Mouse (Mus musculus) MEL (cell line): ENCODE measurements around the gene Nop9. TPM values are rescaled to one million over a fixed set of nuclear protein-coding genes. Genes with fewer than 3 reads are reported as not detected.

Experiments used
- DNase-seq: peaks from one replicate; pipeline ENCODE4 v3.0.0; 2011; ENCODE audit warnings: low read depth, low spot score
- H3K27ac ChIP-seq: 2 replicates; pipeline ENCODE4 v1.5.1; 2012; ENCODE audit warnings: low read depth, mild to moderate bottlenecking, control low read depth, low read length, moderate library complexity; ENCODE audit not compliant: control insufficient read depth
- H3K27me3 ChIP-seq, 2 experiments: fragments of 150-350 bp in 1 of 2; sonication (generic) in 1 of 2; 2 replicates each; pipeline ENCODE4 v1.6.1; 2012; ENCODE audit warnings: low read length in 2 of 2, mild to moderate bottlenecking in 2 of 2, improper control_type of control experiment in 1 of 2, moderate library complexity in 1 of 2; ENCODE audit not compliant: insufficient read depth in 2 of 2, control insufficient read depth in 1 of 2
- H3K36me3 ChIP-seq, 2 experiments: 2 replicates each; pipeline ENCODE4 v1.6.1; 2012 to 2014; ENCODE audit warnings: low read length in 2 of 2, improper control_type of control experiment in 1 of 2, inconsistent platforms in 1 of 2, mild to moderate bottlenecking in 1 of 2; ENCODE audit not compliant: insufficient read depth in 2 of 2, control insufficient read depth in 1 of 2
- H3K4me1 ChIP-seq, 2 experiments: fragments of 150-350 bp in 1 of 2; sonication (generic) in 1 of 2; 2 replicates each; pipeline ENCODE4 v1.6.1; 2012; ENCODE audit warnings: low read length in 2 of 2, improper control_type of control experiment in 1 of 2, mild to moderate bottlenecking in 1 of 2; ENCODE audit not compliant: insufficient read depth in 2 of 2, control insufficient read depth in 1 of 2
- H3K4me3 ChIP-seq, 2 experiments: fragments of 150-350 bp in 1 of 2; sonication (generic) in 1 of 2; 2 replicates each; pipeline ENCODE4 v1.5.1; 2012; ENCODE audit warnings: low read depth in 2 of 2, low read length in 2 of 2, mild to moderate bottlenecking in 2 of 2, moderate library complexity in 2 of 2, control low read depth in 1 of 2, improper control_type of control experiment in 1 of 2; ENCODE audit not compliant: control insufficient read depth in 1 of 2, insufficient read depth in 1 of 2
- H3K79me2 ChIP-seq: 2 replicates; pipeline ENCODE4 v1.6.1; 2012; ENCODE audit warnings: mild to moderate bottlenecking, low read length, moderate library complexity; ENCODE audit not compliant: control insufficient read depth, poor library complexity, insufficient read depth
- H3K9ac ChIP-seq: 2 replicates; pipeline ENCODE4 v1.6.1; 2012; ENCODE audit warnings: low read depth, mild to moderate bottlenecking, control low read depth, low read length, moderate library complexity; ENCODE audit not compliant: control insufficient read depth, poor library complexity, severe bottlenecking
- H3K9me3 ChIP-seq: fragments of 150-350 bp; sonication (generic); replicated peaks from 2 replicates; pipeline ENCODE4 v1.6.1; 2012; ENCODE audit warnings: mild to moderate bottlenecking, low read length, improper control_type of control experiment, moderate library complexity; ENCODE audit not compliant: insufficient read depth
- BHLHE40 ChIP-seq: IDR thresholded peaks from 2 replicates; pipeline ENCODE4 v1.6.1; 2012; ENCODE audit warnings: low read depth, mild to moderate bottlenecking, inconsistent platforms, low read length, improper control_type of control experiment, borderline replicate concordance
- CHD2 ChIP-seq: IDR thresholded peaks from 2 replicates; pipeline ENCODE4 v1.6.1; 2011; ENCODE audit warnings: low read length, improper control_type of control experiment
- EP300 ChIP-seq, 2 experiments: IDR thresholded peaks; 2 replicates each; pipeline ENCODE4 v1.6.1; 2011; ENCODE audit warnings: improper control_type of control experiment in 2 of 2, low read length in 2 of 2, low read depth in 1 of 2, mild to moderate bottlenecking in 1 of 2
- ETS1 ChIP-seq: IDR thresholded peaks from 2 replicates; pipeline ENCODE4 v1.6.1; 2012; ENCODE audit warnings: low read depth, mild to moderate bottlenecking, inconsistent platforms, low read length, improper control_type of control experiment, moderate library complexity
- GABPA ChIP-seq: IDR thresholded peaks from 2 replicates; pipeline ENCODE4 v1.6.1; 2012; ENCODE audit warnings: low read depth, mild to moderate bottlenecking, inconsistent platforms, low read length, improper control_type of control experiment, moderate library complexity
- MAZ ChIP-seq: IDR thresholded peaks from 2 replicates; pipeline ENCODE4 v1.6.1; 2012; ENCODE audit warnings: low read depth, mild to moderate bottlenecking, inconsistent platforms, low read length, improper control_type of control experiment
- MXI1 ChIP-seq: IDR thresholded peaks from 2 replicates; pipeline ENCODE4 v1.6.1; 2011; ENCODE audit warnings: mild to moderate bottlenecking, low read depth, low read length, improper control_type of control experiment
- MYC ChIP-seq: IDR thresholded peaks from 2 replicates; pipeline ENCODE4 v1.6.1; 2011; ENCODE audit warnings: low read depth, mild to moderate bottlenecking, low read length, improper control_type of control experiment, moderate library complexity
- NELFE ChIP-seq: IDR thresholded peaks from 2 replicates; pipeline ENCODE4 v1.6.1; 2011; ENCODE audit warnings: low read depth, low read length, improper control_type of control experiment
- POLR2A ChIP-seq, 2 experiments: IDR thresholded peaks; 2 replicates each; pipeline ENCODE4 v1.6.1; 2011 to 2012; ENCODE audit warnings: low read length in 2 of 2, mild to moderate bottlenecking in 2 of 2, control low read depth in 1 of 2, improper control_type of control experiment in 1 of 2, low read depth in 1 of 2, moderate library complexity in 1 of 2; ENCODE audit not compliant: control insufficient read depth in 1 of 2, insufficient read depth in 1 of 2, poor library complexity in 1 of 2
- RAD21 ChIP-seq: IDR thresholded peaks from 2 replicates; pipeline ENCODE4 v1.6.1; 2011; ENCODE audit warnings: mild to moderate bottlenecking, low read depth, low read length, improper control_type of control experiment
- SIN3A ChIP-seq: IDR thresholded peaks from 2 replicates; pipeline ENCODE4 v1.6.1; 2012; ENCODE audit warnings: low read length, improper control_type of control experiment, inconsistent platforms
- SMC3 ChIP-seq: IDR thresholded peaks from 2 replicates; pipeline ENCODE4 v1.6.1; 2011; ENCODE audit warnings: low read depth, low read length, improper control_type of control experiment
- TCF12 ChIP-seq: IDR thresholded peaks from 2 replicates; pipeline ENCODE4 v1.6.1; 2014; ENCODE audit warnings: low read depth, mild to moderate bottlenecking, inconsistent platforms, low read length, improper control_type of control experiment, moderate library complexity
- ZMIZ1 ChIP-seq: IDR thresholded peaks from 2 replicates; pipeline ENCODE4 v1.6.1; 2012; ENCODE audit warnings: low read depth, mild to moderate bottlenecking, inconsistent platforms, low read length, improper control_type of control experiment, moderate library complexity
- ZNF384 ChIP-seq: IDR thresholded peaks from 2 replicates; pipeline ENCODE4 v1.6.1; 2012; ENCODE audit warnings: low read depth, mild to moderate bottlenecking, inconsistent platforms, low read length, improper control_type of control experiment
- polyA plus RNA-seq, 2 experiments: library from polyadenylated mRNA; stranded (reverse) in 1 of 2; unstranded in 1 of 2; fragments of >175 nt in 1 of 2; fragments of >200 nt in 1 of 2; gene quantifications; 2 replicates each; pipeline versions ENCODE4 v1.2.1 to v1.2.4; 2012; ENCODE audit warnings: low replicate concordance in 2 of 2, low read depth in 1 of 2; ENCODE audit not compliant: insufficient read length in 2 of 2, insufficient read depth in 1 of 2, missing spikeins in 1 of 2
- total RNA-seq: library from RNA; depleted of rRNA; stranded (reverse); fragments of 300-350 nt; gene quantifications from 2 replicates; pipeline ENCODE4 v1.2.3, GENCODE M21; 2012

Gene Nop9
- total and polyA plus RNA-seq, 3 experiments: 47.8 to 112 TPM; not detected in 1

GRCm38 (mm10) chr14:55767519-55768414, 22.3 kb downstream of the Nop9 start:
- DNase-seq: no peak
- H3K4me3 ChIP-seq: no peak overlapping the region
- H3K9me3 ChIP-seq: no peaks in the 10 kb centered on the region
- peaks cover 9 to 49% of the 10 kb centered on the region in 2 experiments for H3K4me1 ChIP-seq
- TF ChIP-seq POLR2A (IDR thresholded peaks at IDR 0.05; ENCODE audit: control insufficient read depth in 1 of 2, insufficient read depth in 1 of 2, low read depth in 1 of 2, low read length in 2 of 2, poor library complexity in 1 of 2): 0 out of 4 replicates have a peak, but pooled peaks of 1 of the 2 experiments have one; percentile 16
- TF ChIP-seq MXI1: no peak
- no peak overlapping the region for H3K9ac ChIP-seq
- peaks cover 0 to 18% of the 10 kb centered on the region in 2 experiments; a peak in 2 of 4 replicates for H3K36me3 ChIP-seq
- H3K79me2 ChIP-seq: peaks cover 2% of the 10 kb centered on the region; the same call in 1 of the 2 replicates
- H3K27ac ChIP-seq: no peak overlapping the region
- H3K27me3 ChIP-seq: no peaks in the 10 kb centered on the region

GRCm38 (mm10) chr14:55768555-55768954, 23.1 kb downstream of the Nop9 start:
- H3K9me3 ChIP-seq: no peaks in the 10 kb centered on the region
- H3K36me3 ChIP-seq: peaks cover 0 to 18% of the 10 kb centered on the region in 2 experiments; a peak in 2 of 4 replicates
- H3K27me3 ChIP-seq: no peaks in the 10 kb centered on the region
- H3K4me1 ChIP-seq: peaks cover 6 to 46% of the 10 kb centered on the region in 2 experiments
- peaks cover 2% of the 10 kb centered on the region; the same call in 1 of the 2 replicates for H3K79me2 ChIP-seq
- peak overlapping the region; percentile 95 for H3K27ac ChIP-seq
- no peak for DNase-seq
- peak overlapping the region; percentile 77; the same call in 1 of the 2 replicates for H3K9ac ChIP-seq
- TF ChIP-seq NELFE: no peak
- TF ChIP-seq TCF12: no peak
- no peak for TF ChIP-seq ETS1
- no peak for TF ChIP-seq EP300 (IDR thresholded peaks at IDR 0.05; ENCODE audit: low read depth in 1 of 2, low read length in 2 of 2)
- TF ChIP-seq CHD2: no peak
- TF ChIP-seq ZMIZ1: no peak
- no peak for TF ChIP-seq ZNF384
- no peak for TF ChIP-seq GABPA
- no peak for TF ChIP-seq SIN3A
- TF ChIP-seq MAZ: no peak
- TF ChIP-seq POLR2A (IDR thresholded peaks at IDR 0.05; ENCODE audit: control insufficient read depth in 1 of 2, insufficient read depth in 1 of 2, low read depth in 1 of 2, low read length in 2 of 2, poor library complexity in 1 of 2): no peak
- no peak for TF ChIP-seq RAD21
- no peak for TF ChIP-seq BHLHE40
- no peak for TF ChIP-seq MYC
- TF ChIP-seq SMC3: no peak
- TF ChIP-seq, all 39 proteins: peak for 0
- no peak overlapping the region for H3K4me3 ChIP-seq
